Mouse (Mus musculus) spleen, postnatal 0 days (tissue): Measurements from ENCODE around the gene Sars. TPM values are rescaled to one million over a fixed set of nuclear protein-coding genes. Genes with fewer than 3 reads are reported as not detected.

Source experiments
- polyA plus RNA-seq: library from polyadenylated mRNA; unstranded; fragments of >200 nt; fragmentation: Nextera tagmentation; extraction: Ambion mirVana; gene quantifications from 2 replicates; pipeline ENCODE4 v1.2.1, GENCODE M21; 2015

The Sars gene
- 71.7 and 74.3 TPM in 2 replicates for polyA plus RNA-seq

GRCm38 (mm10) chr3:108444698-108445365 is at the start of gene Sars:
TSS of gene Sars (minus strand) at chr3:108445209.

GRCm38 (mm10) chr3:108414857-108415830 is 29.9 kb downstream of the Sars start, which contains the start of gene Celsr2:
TSS of gene Celsr2 (minus strand) at chr3:108415552.

GRCm38 (mm10) chr3:108383485-108384354 is 61.3 kb downstream of the Sars start, which contains the start of gene Psrc1:
TSS of gene Psrc1 (plus strand) at chr3:108383839.

Other genes starting within 250 kb of the Sars start
- gene Cyb561d1, start 244.0 kb downstream of the Sars start, polyA plus RNA-seq, result 2.8 and 3.6 TPM in 2 replicates
- 3.7 and 3.9 TPM in 2 replicates for gene Atxn7l2, start 234.3 kb downstream of the Sars start, polyA plus RNA-seq
- gene Sypl2, start 218.6 kb downstream of the Sars start, polyA plus RNA-seq, result not detected in 2 replicates
- 216 and 222 TPM in 2 replicates for gene Psma5, start 188.3 kb downstream of the Sars start, polyA plus RNA-seq
- 3.0 and 4.4 TPM in 2 replicates for gene Sort1, start 161.1 kb downstream of the Sars start, polyA plus RNA-seq
- not detected in 2 replicates for gene Mybphl, start 80.3 kb downstream of the Sars start, polyA plus RNA-seq
- gene Psrc1, start 61.4 kb downstream of the Sars start, polyA plus RNA-seq, result 17.4 and 18.8 TPM in 2 replicates
- gene Celsr2, start 29.7 kb downstream of the Sars start, polyA plus RNA-seq, result 0.20 and 0.57 TPM in 2 replicates
- not detected in 2 replicates for gene 1700013F07Rik, start 88.9 kb upstream of the Sars start, polyA plus RNA-seq
- gene 5330417C22Rik, start 91.3 kb upstream of the Sars start, polyA plus RNA-seq, result 0.33 and 0.75 TPM in 2 replicates
- 17.0 and 19.3 TPM in 2 replicates for gene Tmem167b, start 117.3 kb upstream of the Sars start, polyA plus RNA-seq
- 15.7 and 17.6 TPM in 2 replicates for gene Taf13, start 126.5 kb upstream of the Sars start, polyA plus RNA-seq
- gene Wdr47, start 146.1 kb upstream of the Sars start, polyA plus RNA-seq, result 2.7 and 3.5 TPM in 2 replicates
- 52.5 and 52.8 TPM in 2 replicates for gene Clcc1, start 208.7 kb upstream of the Sars start, polyA plus RNA-seq